Mouse (Mus musculus) left cerebral cortex, postnatal 36 days (tissue): Measurements from ENCODE around the gene Nynrin. TPM values are rescaled to one million over a fixed set of nuclear protein-coding genes. Genes with fewer than 3 reads are reported as not detected.
A peak's percentile ranks its signal among the peaks of the same experiment; 100 is the strongest.

ENCODE experiments used
- DNase-seq, 2 experiments: peaks; one replicate each; pipeline ENCODE4 v3.0.0; 2021 to 2022; ENCODE audit warnings: low spot score in 2 of 2, mixed read lengths in 1 of 2
- intact Hi-C: fragments of 180-260 bp; cut with DNase I; formaldehyde crosslinking; loops from one replicate; pipeline ENCODE4 v1.15.1; 2025
- total RNA-seq, 2 experiments: library from RNA; stranded (reverse); gene quantifications; 2 replicates each; pipeline ENCODE4 v1.2.3; 2021

Nynrin gene
- total RNA-seq, 2 experiments from 2014 or later, result 7.9 to 9.5 TPM

DNA sequence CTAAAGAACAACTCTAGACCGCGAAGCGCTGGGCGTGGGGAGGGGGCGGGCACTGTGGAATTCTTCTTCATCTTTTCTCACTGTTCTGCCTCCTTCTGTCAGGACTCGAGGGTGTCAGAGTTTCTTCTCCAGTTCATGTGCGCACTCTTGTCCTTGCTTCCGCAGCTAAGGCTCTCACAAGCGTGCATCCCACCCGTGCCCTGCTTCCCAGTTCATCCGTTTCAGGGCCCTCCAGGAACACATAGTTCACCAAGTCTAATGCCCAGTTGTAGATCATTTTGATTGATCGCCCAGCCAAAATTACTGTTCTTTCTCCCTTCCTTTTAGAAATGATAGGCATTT is 46.6 kb downstream of the Nynrin start:
- intact Hi-C loops, result no loop called here
- DNase-seq, result no peak

DNA sequence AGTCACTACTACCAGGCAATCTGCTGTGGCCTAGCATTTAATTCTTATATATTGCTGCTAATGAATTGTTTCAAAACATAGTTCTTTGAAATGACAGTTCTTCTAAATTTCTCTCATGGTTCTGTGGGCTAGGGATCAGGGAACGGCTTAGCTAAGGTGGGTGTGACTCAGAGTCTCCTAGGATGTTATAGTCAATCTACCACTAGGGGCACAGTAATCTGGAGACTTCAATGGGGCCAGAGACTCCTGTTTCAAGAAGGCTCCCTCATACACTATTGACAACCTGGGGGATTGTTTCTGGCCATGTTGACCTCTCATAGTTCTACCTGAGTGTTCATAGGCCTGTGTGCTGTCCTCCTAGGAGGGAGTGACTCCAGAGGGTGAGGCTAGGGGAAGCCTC is 51.7 kb downstream of the Nynrin start:
- no peak for DNase-seq
- intact Hi-C loops, result no loop called here

DNA sequence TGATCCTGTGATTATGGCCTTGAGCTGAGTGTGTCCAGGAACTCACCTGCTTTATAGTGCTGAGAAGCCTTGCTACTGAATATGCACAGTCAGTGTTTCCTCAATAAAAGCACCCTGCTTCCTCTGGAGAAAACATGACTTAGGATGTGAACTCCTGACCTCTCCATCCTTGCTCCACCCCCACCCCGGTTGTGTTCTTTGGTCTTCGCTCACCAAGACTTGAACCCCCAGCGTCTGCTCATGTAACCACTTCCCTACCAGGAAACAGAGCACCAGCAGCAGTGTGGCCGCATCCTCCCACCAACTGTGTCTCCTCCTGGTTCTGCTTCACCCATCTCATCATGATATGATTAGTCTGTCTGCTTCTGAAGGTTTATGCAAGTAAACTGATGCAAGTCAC is 59.6 kb downstream of the Nynrin start:
- intact Hi-C loops, result no loop called here
- DNase-seq, result no peak

DNA sequence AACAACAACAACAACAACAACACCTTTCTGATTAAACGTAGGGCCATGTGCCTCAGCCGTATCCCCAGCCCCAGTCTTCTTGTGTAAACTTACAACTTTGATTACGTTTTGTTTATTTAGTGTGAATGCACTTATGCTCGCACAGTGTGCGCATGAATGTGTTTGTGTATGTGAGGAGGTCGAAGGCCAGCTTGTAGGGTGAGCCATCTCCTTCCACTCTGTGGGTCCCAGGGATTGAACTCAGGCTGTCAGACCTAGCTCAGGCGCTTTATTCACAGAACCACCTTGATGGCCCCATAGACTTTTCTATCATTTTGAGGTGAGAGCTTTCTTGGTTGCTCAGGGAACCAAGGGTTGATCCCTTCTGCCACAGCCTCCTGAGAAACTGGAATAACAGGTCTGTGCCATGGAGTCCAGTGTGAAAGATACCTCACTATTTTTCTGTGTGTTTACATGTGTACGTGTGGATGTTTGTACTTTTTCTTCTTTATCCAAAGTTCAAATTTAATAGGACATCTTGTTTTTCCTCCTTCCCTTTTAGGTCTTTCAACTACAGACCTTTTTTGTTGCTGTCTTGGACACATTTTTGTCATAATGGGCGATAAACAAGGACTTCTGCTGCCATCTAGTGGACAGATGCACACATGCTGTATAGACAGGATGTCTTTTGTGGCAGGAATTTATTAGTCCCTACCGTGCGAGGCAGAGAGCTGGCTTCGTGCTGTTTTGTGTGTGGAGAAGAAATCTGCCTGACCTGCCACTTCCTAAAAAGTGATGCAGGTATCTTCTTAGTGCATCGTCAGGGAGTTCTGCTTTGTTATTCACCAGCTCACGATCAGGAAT is 64.7 kb downstream of the Nynrin start:
- intact Hi-C loops, result loop anchor here (2.0 to 5.0 kb wide), 3 partner anchors 46 to 151 kb away; partner anchors contain the start of genes Ltb4r1 and Nfatc4
- peak; percentile 36 to 58 for DNase-seq

DNA sequence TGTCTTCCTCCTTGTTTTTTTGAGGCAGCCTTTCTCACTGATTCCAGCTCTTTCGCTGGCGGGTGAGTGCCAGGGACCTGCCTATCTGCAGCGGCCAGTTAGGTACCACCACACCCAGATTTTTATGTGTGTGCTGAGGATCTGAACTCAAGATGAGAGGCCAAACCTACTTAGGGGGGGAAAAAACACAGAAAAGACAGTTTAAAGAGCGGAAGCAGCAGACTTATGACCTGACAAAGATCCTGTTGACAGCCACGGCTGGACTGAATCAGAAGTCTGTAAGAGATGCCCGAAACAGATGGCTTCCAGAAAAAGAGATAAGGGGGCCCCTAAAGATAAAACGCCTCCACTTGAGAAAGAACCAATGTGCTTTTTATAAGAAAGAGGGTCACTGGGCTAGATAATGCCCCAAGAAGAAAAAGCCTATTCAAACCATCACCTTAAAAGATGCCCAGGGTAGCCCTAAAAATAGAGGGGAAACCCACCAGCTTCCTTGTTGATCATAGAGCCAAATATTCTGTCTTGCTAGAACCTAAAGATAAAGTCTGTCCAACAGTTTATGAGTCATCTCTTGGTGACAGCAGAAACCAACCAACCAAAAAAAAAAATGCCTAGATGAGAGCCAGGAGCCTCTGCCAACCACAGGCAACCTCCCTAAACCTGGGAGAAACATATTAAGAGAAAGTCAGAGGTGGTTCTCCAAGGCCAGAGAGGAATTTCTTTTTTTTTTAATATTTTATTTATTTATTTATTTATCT is 68.8 kb downstream of the Nynrin start:
- intact Hi-C loops, result no loop called here
- DNase-seq, result no peak

Other genes starting within 250 kb of the Nynrin start
- 1 to 10 TPM; 1.6 to 4.4 TPM for gene Rec8, start 236.0 kb upstream of the Nynrin start, total RNA-seq
- 100 to 1,000 TPM; 112 to 122 TPM for gene Ipo4, start 218.1 kb upstream of the Nynrin start, total RNA-seq
- gene Gm49378, start 216.1 kb upstream of the Nynrin start, total RNA-seq, result 1 to 10 TPM in 1 of 2 experiments, under 1 TPM in 1; 0.84 to 4.9 TPM
- 10 to 100 TPM; 39.0 to 41.9 TPM for gene Tm9sf1, start 210.2 kb upstream of the Nynrin start, total RNA-seq
- gene Tssk4, start 203.8 kb upstream of the Nynrin start, total RNA-seq, result 1 to 10 TPM in 1 of 2 experiments, under 1 TPM in 1; 0.49 to 1.6 TPM
- 10 to 100 TPM; 39.1 to 41.7 TPM for gene Mdp1, start 193.5 kb upstream of the Nynrin start, total RNA-seq
- gene Gmpr2, start 182.1 kb upstream of the Nynrin start, total RNA-seq, result 10 to 100 TPM; 20.6 to 24.9 TPM
- gene Nedd8, start 181.9 kb upstream of the Nynrin start, total RNA-seq, result 100 to 1,000 TPM; 310 to 333 TPM
- gene Tinf2, start 172.2 kb upstream of the Nynrin start, total RNA-seq, result 10 to 100 TPM; 15.2 to 16.9 TPM
- gene Tgm1, start 140.1 kb upstream of the Nynrin start, total RNA-seq, result not detected
- gene Rabggta, start 131.7 kb upstream of the Nynrin start, total RNA-seq, result 10 to 100 TPM; 50.6 to 50.9 TPM
- gene Dhrs1, start 108.3 kb upstream of the Nynrin start, total RNA-seq, result 10 to 100 TPM; 78.5 to 83.9 TPM
- 10 to 100 TPM; 10.5 to 12.5 TPM for gene Nop9, start 108.3 kb upstream of the Nynrin start, total RNA-seq
- 1 to 10 TPM; 2.5 to 3.0 TPM for gene Cideb, start 95.6 kb upstream of the Nynrin start, total RNA-seq
- gene Ltb4r2, start 92.6 kb upstream of the Nynrin start, total RNA-seq, result under 1 TPM; 0.20 to 0.67 TPM
- under 1 TPM; 0.29 to 0.59 TPM for gene Ltb4r1, start 88.0 kb upstream of the Nynrin start, total RNA-seq
- 1 to 10 TPM; 3.8 to 8.0 TPM for gene Adcy4, start 69.9 kb upstream of the Nynrin start, total RNA-seq
- under 1 TPM in 1 of 2 experiments, not detected in 1; 0.89 TPM for gene Ripk3, start 65.1 kb upstream of the Nynrin start, total RNA-seq
- gene Nfatc4, start 30.9 kb upstream of the Nynrin start, total RNA-seq, result 1 to 10 TPM; 1.8 TPM
- gene Cbln3, start 30.4 kb downstream of the Nynrin start, total RNA-seq, result under 1 TPM; 0.29 to 0.49 TPM
- 10 to 100 TPM; 11.4 to 12.7 TPM for gene Khnyn, start 30.9 kb downstream of the Nynrin start, total RNA-seq
- 100 to 1,000 TPM in 1 of 2 experiments, 10 to 100 TPM in 1; 89.7 to 104 TPM for gene Sdr39u1, start 46.3 kb downstream of the Nynrin start, total RNA-seq
- gene Cma1, start 90.7 kb downstream of the Nynrin start, total RNA-seq, result not detected
- gene Cma2, start 97.0 kb downstream of the Nynrin start, total RNA-seq, result not detected
- gene Mcpt1, start 164.0 kb downstream of the Nynrin start, total RNA-seq, result not detected
- not detected for gene Mcpt9, start 176.5 kb downstream of the Nynrin start, total RNA-seq
- not detected for gene Mcpt2, start 188.0 kb downstream of the Nynrin start, total RNA-seq
- gene Mcpt4, start 208.3 kb downstream of the Nynrin start, total RNA-seq, result not detected
- not detected for gene Mcpt8, start 231.3 kb downstream of the Nynrin start, total RNA-seq
- not detected for gene Ctsg, start 248.6 kb downstream of the Nynrin start, total RNA-seq